Mouse (Mus musculus) forebrain, embryonic 11.5 days (tissue): ENCODE measurements around the gene Mob3a. TPM values are rescaled to one million over a fixed set of nuclear protein-coding genes. Genes with fewer than 3 reads are reported as not detected.
"Not testable (repeated sequence)": the region's sequence is repeated elsewhere in the genome, so short reads cannot be mapped to it uniquely, and the experiment has no call there.

ENCODE experiments used
- ATAC-seq: fragments of 200-750 bp; cut with Nextera tagmentation; replicated peaks from 2 replicates; pipeline ENCODE4 v1.8.0; 2017; ENCODE audit warnings: moderate TSS enrichment; ENCODE audit not compliant: low FRiP score
- DNase-seq: peaks from one replicate; pipeline ENCODE4 v3.0.0-alpha.2; 2017; ENCODE audit warnings: low spot score
- H3K27ac ChIP-seq: fragments of 300-500 bp; sonication (generic); 2 replicates; pipeline ENCODE4 v1.5.1; 2014; ENCODE audit warnings: low read depth, low read length
- H3K27me3 ChIP-seq: fragments of 300-500 bp; sonication (generic); 2 replicates; pipeline ENCODE4 v1.6.1; 2014; ENCODE audit warnings: mild to moderate bottlenecking, low read length, mixed read lengths; ENCODE audit not compliant: control insufficient read depth, insufficient read depth
- H3K36me3 ChIP-seq: fragments of 300-500 bp; sonication (generic); 2 replicates; pipeline ENCODE4 v1.6.1; 2014; ENCODE audit warnings: mild to moderate bottlenecking, low read length, moderate library complexity, mixed read lengths; ENCODE audit not compliant: control insufficient read depth, insufficient read depth
- H3K4me1 ChIP-seq: fragments of 300-500 bp; sonication (generic); replicated peaks from 2 replicates; pipeline ENCODE4 v1.6.1; 2014; ENCODE audit warnings: low read length, mixed read lengths; ENCODE audit not compliant: control insufficient read depth, insufficient read depth
- H3K4me2 ChIP-seq: fragments of 300-500 bp; sonication (generic); 2 replicates; pipeline ENCODE4 v1.6.1; 2014; ENCODE audit warnings: low read depth, mild to moderate bottlenecking, low read length, moderate library complexity, mixed read lengths; ENCODE audit not compliant: severe bottlenecking
- H3K4me3 ChIP-seq: fragments of 300-500 bp; sonication (generic); 2 replicates; pipeline ENCODE4 v1.5.1; 2014; ENCODE audit warnings: low read depth, low read length
- H3K9ac ChIP-seq: fragments of 300-500 bp; sonication (generic); 2 replicates; pipeline ENCODE4 v1.6.1; 2014; ENCODE audit warnings: low read length
- H3K9me3 ChIP-seq: fragments of 300-500 bp; sonication (generic); 2 replicates; pipeline ENCODE4 v1.6.1; 2016; ENCODE audit warnings: low read length, mixed read lengths; ENCODE audit not compliant: control insufficient read depth
- WGBS: fragments of 180-500 bp; shearing (Covaris S2); extraction: QIAGEN DNeasy Blood & Tissue Kit; methylation state at CpG from one replicate; pipeline ENCODE4 v1.1.7; 2014; 5-methylcytosine and 5-hydroxymethylcytosine counted together
- polyA plus RNA-seq: library from polyadenylated mRNA; unstranded; fragments of >200 nt; fragmentation: Nextera tagmentation; extraction: Ambion mirVana; gene quantifications from 2 replicates; pipeline ENCODE4 v1.2.1, GENCODE M21; 2014

Gene Mob3a
- polyA plus RNA-seq, 1 experiment from 2014 or later = 61.1 TPM

GRCm38 (mm10) chr10:80655406-80656129 is 46.2 kb downstream of the Mob3a start:
- Histone ChIP-seq H3K4me1 (peaks cover 11% of the 10 kb centered on the region), H3K27me3 (no peaks in the 10 kb centered on the region), H3K4me3 (peak overlapping the region; percentile 92), H3K36me3 (no peaks in the 10 kb centered on the region), H3K9ac (peak overlapping the region; percentile 95), H3K27ac (no peak overlapping the region), H3K9me3 (no peaks in the 10 kb centered on the region), H3K4me2 (peak overlapping the region; percentile 90)
- 5% methylated on average over 12 of the region's 12 CpGs for WGBS
- no peak for DNase-seq
- peak; percentile 61 for ATAC-seq

GRCm38 (mm10) chr10:80654866-80655265 is 46.9 kb downstream of the Mob3a start:
- ATAC-seq = no peak
- no peak overlapping the region for H3K4me3 ChIP-seq
- no peaks in the 10 kb centered on the region for H3K27me3 ChIP-seq
- H3K9me3 ChIP-seq = no peaks in the 10 kb centered on the region
- peak overlapping the region; percentile 90; the same call in 1 of the 2 replicates for H3K4me2 ChIP-seq
- H3K27ac ChIP-seq = no peak overlapping the region
- DNase-seq = no peak
- H3K36me3 ChIP-seq = no peaks in the 10 kb centered on the region
- peak overlapping the region; percentile 95; the same call in 1 of the 2 replicates for H3K9ac ChIP-seq
- WGBS = 90% methylated on average over 6 of the region's 6 CpGs
- H3K4me1 ChIP-seq = peaks cover 11% of the 10 kb centered on the region

DNA sequence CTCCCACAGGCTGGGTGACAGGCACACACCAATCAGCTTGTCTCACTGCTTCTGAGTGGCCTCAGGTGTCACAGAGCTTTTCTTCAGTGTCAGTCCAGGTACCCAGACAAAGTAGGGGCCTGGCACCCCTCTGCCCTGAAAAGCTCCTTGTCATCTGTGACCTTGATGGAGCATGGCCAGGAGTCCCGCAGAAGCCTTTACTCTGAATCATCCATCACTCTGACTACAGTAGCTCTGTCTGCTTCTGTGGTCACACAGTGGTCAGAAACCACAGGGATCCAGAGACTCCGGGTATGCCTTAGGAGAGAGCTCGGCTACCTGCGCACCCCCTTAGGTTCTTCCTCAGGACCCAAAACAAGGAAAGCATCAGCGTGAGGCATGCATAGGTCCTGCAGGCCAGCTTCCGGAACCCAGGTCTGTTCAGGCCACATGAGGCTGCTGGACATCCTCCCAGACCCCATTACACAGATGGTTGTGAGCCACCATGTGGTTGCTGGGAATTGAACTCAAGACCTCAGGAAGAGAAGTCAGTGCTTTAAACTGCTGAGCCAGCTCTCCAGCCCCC is 48.5 kb downstream of the Mob3a start:
- WGBS = 96% methylated on average over 6 of the region's 6 CpGs
- Histone ChIP-seq H3K36me3 (no peaks in the 10 kb centered on the region), H3K9ac (no peak overlapping the region), H3K4me3 (no peak overlapping the region), H3K9me3 (no peaks in the 10 kb centered on the region), H3K27ac (no peak overlapping the region), H3K4me1 (peaks cover 11% of the 10 kb centered on the region), H3K4me2 (no peak overlapping the region), H3K27me3 (no peaks in the 10 kb centered on the region)
- ATAC-seq (no peak), DNase-seq (no peak)

DNA sequence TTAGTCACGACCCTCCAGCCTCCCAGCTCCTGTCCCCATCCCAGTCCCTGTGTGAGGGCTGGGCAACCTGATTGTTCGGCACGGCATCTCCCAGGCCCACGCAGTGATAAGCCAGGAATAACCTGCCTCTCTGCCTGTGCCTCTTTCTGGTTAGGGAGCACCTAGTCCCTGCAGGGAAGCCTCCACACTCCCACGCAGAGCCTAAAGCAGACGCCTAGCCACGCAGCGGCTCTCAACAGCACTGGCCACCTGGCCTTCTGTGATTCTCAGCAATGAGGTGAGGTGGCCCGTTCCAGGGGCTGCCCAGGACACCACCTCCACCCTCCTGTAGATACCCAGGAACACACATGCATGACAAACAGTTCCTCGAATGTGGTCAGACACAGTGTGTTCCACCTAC is 51.4 kb downstream of the Mob3a start:
- DNase-seq (no peak), ATAC-seq (no peak)
- no peaks in the 10 kb centered on the region for H3K27me3 ChIP-seq
- peaks cover 7% of the 10 kb centered on the region for H3K4me1 ChIP-seq
- H3K27ac ChIP-seq = no peak overlapping the region
- H3K36me3 ChIP-seq = no peaks in the 10 kb centered on the region; the same call in 1 of the 2 replicates
- no peaks in the 10 kb centered on the region for H3K9me3 ChIP-seq
- no peak overlapping the region for H3K4me3 ChIP-seq
- no peak overlapping the region for H3K9ac ChIP-seq
- H3K4me2 ChIP-seq = no peak overlapping the region
- 96% methylated on average over 10 of the region's 10 CpGs for WGBS

DNA sequence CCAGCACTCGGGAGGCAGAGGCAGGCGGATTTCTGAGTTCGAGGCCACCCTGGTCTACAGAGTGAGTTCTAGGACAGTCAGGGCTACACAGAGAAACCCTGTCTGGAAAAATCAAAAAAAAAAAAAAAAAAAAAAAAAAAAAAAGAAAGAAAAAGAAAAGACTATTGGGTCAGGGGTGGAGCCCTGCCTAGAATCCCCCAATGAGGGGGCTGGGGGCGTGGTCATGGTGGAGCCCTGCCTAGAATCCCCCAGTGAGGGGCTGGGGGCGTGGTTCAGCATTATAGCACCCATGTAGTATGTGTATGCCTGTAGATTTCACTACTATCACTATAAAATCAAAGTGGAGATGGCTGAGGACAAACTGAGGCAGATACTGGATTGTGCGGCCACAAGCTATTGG is 51.9 kb downstream of the Mob3a start:
- ATAC-seq, H3K4me1 ChIP-seq, H3K9me3 ChIP-seq, H3K4me3 ChIP-seq, H3K9ac ChIP-seq, H3K36me3 ChIP-seq, H3K27ac ChIP-seq, H3K4me2 ChIP-seq, DNase-seq, H3K27me3 ChIP-seq: not testable (repeated sequence)
- WGBS = 91% methylated on average over 6 of the region's 6 CpGs

DNA sequence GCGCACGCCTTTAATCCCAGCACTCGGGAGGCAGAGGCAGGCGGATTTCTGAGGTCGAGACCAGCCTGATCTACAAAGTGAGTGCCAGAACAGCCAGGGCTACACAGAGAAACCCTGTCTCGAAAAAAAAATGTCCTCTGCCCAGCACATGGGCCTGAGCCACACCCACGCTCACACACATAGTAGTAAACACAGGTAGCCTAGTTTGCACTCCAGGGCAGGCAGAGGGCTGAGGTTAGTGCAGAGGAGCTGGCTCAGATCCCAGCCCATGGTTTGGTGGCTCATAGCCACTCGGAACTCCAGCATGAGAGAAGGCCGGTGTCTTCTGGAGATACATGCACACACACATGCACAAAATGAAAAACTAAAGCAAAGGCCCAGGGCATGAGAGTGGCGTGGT is 54.8 kb downstream of the Mob3a start:
- Histone ChIP-seq H3K27ac (no peak overlapping the region), H3K36me3 (no peaks in the 10 kb centered on the region; the same call in 1 of the 2 replicates), H3K4me2 (no peak overlapping the region), H3K4me3 (no peak overlapping the region), H3K27me3 (no peaks in the 10 kb centered on the region), H3K9ac (no peak overlapping the region), H3K9me3 (no peaks in the 10 kb centered on the region), H3K4me1 (no peaks in the 10 kb centered on the region)
- WGBS = 92% methylated on average over 10 of the region's 10 CpGs
- ATAC-seq (no peak), DNase-seq (no peak)

DNA sequence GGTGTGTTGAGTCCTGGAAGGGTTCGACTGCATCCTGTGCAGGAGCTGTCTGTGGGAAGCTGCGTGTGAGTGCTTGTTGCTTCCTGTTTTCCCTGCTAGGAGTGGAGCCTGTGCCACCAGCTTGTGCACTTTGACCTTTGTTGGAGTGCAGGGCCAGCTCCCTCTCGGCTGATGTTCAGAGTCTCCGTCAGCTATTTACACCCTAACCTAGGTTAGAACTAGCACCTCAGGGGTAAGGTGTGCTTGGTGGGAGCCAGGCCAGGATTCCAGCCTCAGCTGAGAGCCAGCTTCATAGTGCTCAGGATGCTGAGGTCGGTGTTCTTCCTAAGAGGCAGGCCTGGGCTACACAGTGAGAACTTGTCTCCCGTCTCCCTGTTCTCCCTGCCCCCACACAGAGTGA is 66.4 kb downstream of the Mob3a start:
- Histone ChIP-seq H3K9ac (no peak overlapping the region), H3K9me3 (no peaks in the 10 kb centered on the region), H3K27ac (no peak overlapping the region), H3K4me2 (no peak overlapping the region), H3K36me3 (peaks cover 20% of the 10 kb centered on the region), H3K4me1 (no peaks in the 10 kb centered on the region), H3K27me3 (no peaks in the 10 kb centered on the region), H3K4me3 (no peak overlapping the region)
- DNase-seq (no peak), ATAC-seq (no peak)
- 90% methylated on average over 6 of the region's 6 CpGs for WGBS
